Mouse (Mus musculus) myocyte (in vitro differentiated cells): ENCODE results near the gene Foxd3. TPM values are rescaled to one million over a fixed set of nuclear protein-coding genes. Genes with fewer than 3 reads are reported as not detected.

Experiments used
- H3K27me3 ChIP-seq: one replicate; pipeline ENCODE4 v1.6.1; 2011; ENCODE audit not compliant: control insufficient read depth, insufficient read depth, insufficient read length
- H3K36me3 ChIP-seq: one replicate; pipeline ENCODE4 v1.6.1; 2011; ENCODE audit not compliant: control insufficient read depth, insufficient read depth
- H3K4me2 ChIP-seq: one replicate; pipeline ENCODE4 v1.6.1; 2011; ENCODE audit warnings: low read depth, control low read depth
- H3K4me3 ChIP-seq: one replicate; pipeline ENCODE4 v1.5.1; 2011; ENCODE audit warnings: mild to moderate bottlenecking, control low read depth, moderate library complexity
- H3K79me2 ChIP-seq: one replicate; pipeline ENCODE4 v1.6.1; 2011; ENCODE audit not compliant: control insufficient read depth, insufficient read depth
- H3ac ChIP-seq: one replicate; pipeline ENCODE4 v1.6.1; 2011; ENCODE audit not compliant: control insufficient read depth, insufficient read length
- CEBPB ChIP-seq: IDR thresholded peaks from 2 replicates; pipeline ENCODE4 v1.6.1; 2011; ENCODE audit warnings: mild to moderate bottlenecking, moderate library complexity; ENCODE audit not compliant: poor library complexity, insufficient read depth, severe bottlenecking
- E2F4 ChIP-seq: IDR thresholded peaks from one replicate; pipeline ENCODE4 v1.6.1; 2011; ENCODE audit warnings: mild to moderate bottlenecking, control low read depth, moderate library complexity; ENCODE audit not compliant: insufficient read depth
- MAX ChIP-seq: IDR thresholded peaks from one replicate; pipeline ENCODE4 v1.6.1; 2011; ENCODE audit warnings: low read depth, mild to moderate bottlenecking, control low read depth
- MYOD1 ChIP-seq, 3 experiments: IDR thresholded peaks; one replicate each; pipeline ENCODE4 v1.6.1; 2011; ENCODE audit warnings: control low read depth in 2 of 3, low read depth in 2 of 3, mild to moderate bottlenecking in 2 of 3, moderate library complexity in 1 of 3; ENCODE audit not compliant: insufficient read length in 2 of 3, control insufficient read depth in 1 of 3
- MYOG ChIP-seq, 3 experiments: IDR thresholded peaks; one replicate each; pipeline ENCODE4 v1.6.1; 2011; ENCODE audit warnings: control low read depth in 2 of 3, low read depth in 2 of 3, mild to moderate bottlenecking in 2 of 3; ENCODE audit not compliant: insufficient read length in 2 of 3, control insufficient read depth in 1 of 3, insufficient read depth in 1 of 3
- POLR2A ChIP-seq: IDR thresholded peaks from one replicate; pipeline ENCODE4 v1.6.1; 2011; ENCODE audit warnings: low read depth, mild to moderate bottlenecking, control low read depth, moderate library complexity; ENCODE audit not compliant: insufficient read length
- POLR2AphosphoS2 ChIP-seq: IDR thresholded peaks from one replicate; pipeline ENCODE4 v1.6.1; 2011; ENCODE audit warnings: low read depth, control low read depth; ENCODE audit not compliant: insufficient read length
- REST ChIP-seq: IDR thresholded peaks from one replicate; pipeline ENCODE4 v1.6.1; 2011; ENCODE audit warnings: mild to moderate bottlenecking, control low read depth, moderate library complexity; ENCODE audit not compliant: insufficient read depth, insufficient read length
- SRF ChIP-seq: IDR thresholded peaks from one replicate; pipeline ENCODE4 v1.6.1; 2011; ENCODE audit warnings: low read depth; ENCODE audit not compliant: control insufficient read depth, insufficient read length
- TCF12 ChIP-seq: IDR thresholded peaks from one replicate; pipeline ENCODE4 v1.6.1; 2011; ENCODE audit warnings: mild to moderate bottlenecking, control low read depth; ENCODE audit not compliant: poor library complexity, insufficient read depth, severe bottlenecking
- TCF3 ChIP-seq: IDR thresholded peaks from one replicate; pipeline ENCODE4 v1.6.1; 2011; ENCODE audit warnings: low read depth, control low read depth; ENCODE audit not compliant: insufficient read length
- USF1 ChIP-seq: IDR thresholded peaks from one replicate; pipeline ENCODE4 v1.6.1; 2011; ENCODE audit warnings: low read depth, mild to moderate bottlenecking, control low read depth, moderate library complexity
- polyA plus RNA-seq: library from polyadenylated mRNA; unstranded; fragments of >200 nt; fragmentation: generic; extraction: Trizol; gene quantifications from one replicate; pipeline ENCODE4 v1.2.1, GENCODE M21; 2012; ENCODE audit warnings: missing spikeins

The Foxd3 gene
- polyA plus RNA-seq, 1 experiment, result not detected

GRCm38 (mm10) chr4:99650088-99650944, 5.8 kb upstream of the Foxd3 start:
- H3K79me2 ChIP-seq, result no peaks in the 10 kb centered on the region
- no peak overlapping the region for H3ac ChIP-seq
- no peaks in the 10 kb centered on the region for H3K36me3 ChIP-seq
- no peaks in the 10 kb centered on the region for H3K27me3 ChIP-seq
- no peak for TF ChIP-seq POLR2AphosphoS2
- TF ChIP-seq MYOG (IDR thresholded peaks at IDR 0.05; ENCODE audit: control insufficient read depth in 1 of 3, insufficient read depth in 1 of 3, insufficient read length in 2 of 3, low read depth in 2 of 3), result no peak
- no peak overlapping the region for H3K4me3 ChIP-seq
- H3K4me2 ChIP-seq, result no peak overlapping the region

DNA sequence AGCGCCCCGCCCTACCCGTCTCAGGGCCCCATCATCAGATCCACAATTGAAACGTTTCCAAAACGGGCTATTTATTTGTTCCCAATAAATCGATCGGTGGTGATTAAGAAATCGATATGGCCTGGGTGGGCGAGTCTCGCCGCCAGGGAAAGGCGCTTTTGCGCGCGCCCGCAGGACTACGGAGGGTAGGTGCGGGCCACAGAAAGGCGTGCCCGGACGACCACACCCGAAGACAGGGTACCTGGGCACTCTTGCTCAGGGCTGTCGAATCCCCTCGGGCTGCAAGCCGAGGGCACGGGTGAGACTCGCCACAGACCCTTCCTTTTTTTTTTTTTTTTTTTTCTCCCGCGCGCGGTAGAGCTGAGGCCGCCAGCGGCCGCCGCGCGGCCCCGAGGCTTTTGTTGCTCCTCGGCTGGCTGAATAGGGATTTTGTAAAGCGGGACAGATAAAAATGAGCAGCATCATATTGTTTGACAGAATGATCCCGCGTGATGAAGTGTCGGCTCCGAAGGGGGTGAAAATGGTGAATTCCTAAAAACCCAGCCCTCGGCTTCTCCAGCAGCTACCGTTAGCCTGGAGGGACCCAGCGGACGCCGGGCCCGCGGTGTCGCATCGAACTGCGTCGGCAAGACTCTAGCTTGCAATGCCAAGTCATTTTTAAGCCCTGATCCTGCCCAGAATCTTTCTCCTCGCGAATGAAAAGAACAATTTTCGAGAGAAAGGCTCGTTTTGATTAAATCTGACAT, 5.0 kb upstream of the Foxd3 start:
- Histone ChIP-seq H3ac (no peak overlapping the region), H3K4me2 (no peak overlapping the region), H3K36me3 (no peaks in the 10 kb centered on the region), H3K27me3 (no peaks in the 10 kb centered on the region), H3K79me2 (no peaks in the 10 kb centered on the region), H3K4me3 (no peak overlapping the region)
- TF ChIP-seq USF1 (no peak), POLR2AphosphoS2 (no peak), CEBPB (no peak), E2F4 (no peak), MAX (no peak), MYOG (IDR thresholded peaks at IDR 0.05; ENCODE audit: control insufficient read depth in 1 of 3, insufficient read depth in 1 of 3, insufficient read length in 2 of 3, low read depth in 2 of 3) (no peak), MYOD1 (IDR thresholded peaks at IDR 0.05; ENCODE audit: control insufficient read depth in 1 of 3, insufficient read length in 2 of 3, low read depth in 2 of 3) (no peak), TCF3 (no peak), TCF12 (no peak), REST (no peak), POLR2A (no peak)

GRCm38 (mm10) chr4:99651823-99652450, 4.2 kb upstream of the Foxd3 start:
- Histone ChIP-seq H3K27me3 (no peaks in the 10 kb centered on the region), H3ac (no peak overlapping the region), H3K4me2 (no peak overlapping the region), H3K4me3 (no peak overlapping the region), H3K36me3 (no peaks in the 10 kb centered on the region), H3K79me2 (no peaks in the 10 kb centered on the region)
- TF ChIP-seq SRF (no peak), MAX (no peak), REST (no peak), TCF12 (no peak), MYOG (IDR thresholded peaks at IDR 0.05; ENCODE audit: control insufficient read depth in 1 of 3, insufficient read depth in 1 of 3, insufficient read length in 2 of 3, low read depth in 2 of 3) (no peak), USF1 (no peak), CEBPB (no peak), POLR2AphosphoS2 (no peak), E2F4 (no peak), MYOD1 (IDR thresholded peaks at IDR 0.05; ENCODE audit: control insufficient read depth in 1 of 3, insufficient read length in 2 of 3, low read depth in 2 of 3) (no peak), TCF3 (no peak)

GRCm38 (mm10) chr4:99652576-99653210, 3.4 kb upstream of the Foxd3 start:
- H3K4me2 ChIP-seq, result no peak overlapping the region
- H3K79me2 ChIP-seq, result no peaks in the 10 kb centered on the region
- H3K4me3 ChIP-seq, result no peak overlapping the region
- H3ac ChIP-seq, result no peak overlapping the region
- H3K36me3 ChIP-seq, result no peaks in the 10 kb centered on the region
- no peak for TF ChIP-seq TCF12
- TF ChIP-seq MAX, result no peak
- TF ChIP-seq E2F4, result no peak
- TF ChIP-seq REST, result no peak
- TF ChIP-seq MYOD1 (IDR thresholded peaks at IDR 0.05; ENCODE audit: control insufficient read depth in 1 of 3, insufficient read length in 2 of 3, low read depth in 2 of 3), result no peak
- no peaks in the 10 kb centered on the region for H3K27me3 ChIP-seq
